Comparison of ENCODE assay signal across 13 mouse cellular contexts in the genomic region with DNA sequence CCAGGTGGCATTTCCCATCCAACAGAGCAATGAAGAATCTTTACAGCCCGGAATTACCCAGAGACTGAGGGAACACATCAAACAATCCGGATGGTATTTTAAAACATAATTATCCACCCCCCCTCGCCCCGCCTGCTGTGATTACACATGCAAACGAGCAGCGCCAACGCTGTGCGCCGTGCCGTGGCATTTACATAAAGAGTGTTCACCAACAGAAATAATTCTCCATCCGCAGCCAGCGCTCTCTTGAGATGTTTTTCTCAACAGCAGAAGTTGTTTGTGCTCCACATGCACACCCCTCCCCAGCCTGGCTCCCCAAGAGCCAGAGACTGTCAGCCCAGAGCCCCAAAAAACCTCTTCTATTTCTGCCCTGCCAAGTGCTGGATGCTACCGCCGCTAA. TPM values are rescaled to one million over a fixed set of nuclear protein-coding genes. Genes with fewer than 3 reads are reported as not detected.
A peak's percentile ranks its signal among the peaks of the same experiment; 100 is the strongest.
DNase-seq lines count a peak whose midpoint lies in the region; ATAC-seq and TF ChIP-seq lines count a peak whose summit lies in the region.
"Had no signal": no experiment of that assay in that cellular context is flagged by ENCODE, and none has a peak within 500 bp of the region (broad histone marks: within the 10 kb centered on the region; RNA-seq: fewer than 3 reads in every experiment).

No protein-coding gene starts in this region.

- TF ChIP-seq EP300 in stomach, postnatal 0 days (optimal IDR thresholded peaks at IDR 0.05) = no peak

- H3K36me3 ChIP-seq in stomach, postnatal 0 days (ENCODE audit: control insufficient read depth, insufficient read depth, low read length) = no peaks in the 10 kb centered on the region; the same call in 1 of the 2 replicates
- peaks cover 9% of the 10 kb centered on the region for H3K36me3 ChIP-seq in intestine, postnatal 0 days (ENCODE audit: control insufficient read depth, insufficient read depth)
- H3K36me3 ChIP-seq: kidney, embryonic 15.5 days; liver, embryonic 15.5 days had no signal

- no peak for ATAC-seq in stomach, postnatal 0 days (ENCODE audit: low FRiP score, low TSS enrichment)
- no peak for ATAC-seq in intestine, postnatal 0 days

- no peaks in the 10 kb centered on the region for H3K27me3 ChIP-seq in stomach, postnatal 0 days (ENCODE audit: control insufficient read depth, insufficient read depth, low read length)
- no peaks in the 10 kb centered on the region for H3K27me3 ChIP-seq in intestine, postnatal 0 days (replicated peaks; ENCODE audit: control insufficient read depth, insufficient read depth, low read length)
- H3K27me3 ChIP-seq: kidney, embryonic 15.5 days; liver, embryonic 15.5 days had no signal

- H3K9me3 ChIP-seq in stomach, postnatal 0 days (ENCODE audit: control insufficient read depth, low read length) = no peaks in the 10 kb centered on the region
- no peaks in the 10 kb centered on the region for H3K9me3 ChIP-seq in intestine, postnatal 0 days (ENCODE audit: control insufficient read depth)
- H3K9me3 ChIP-seq: kidney, embryonic 15.5 days; liver, embryonic 15.5 days had no signal

- H3K4me2 ChIP-seq in stomach, postnatal 0 days (replicated peaks; ENCODE audit: low read depth) = no peak overlapping the region
- no peak overlapping the region for H3K4me2 ChIP-seq in intestine, postnatal 0 days (replicated peaks; ENCODE audit: low read depth)
- H3K4me2 ChIP-seq: kidney, embryonic 15.5 days; liver, embryonic 15.5 days had no signal

- H3K4me1 ChIP-seq in stomach, postnatal 0 days (replicated peaks; ENCODE audit: control insufficient read depth, insufficient read depth) = no peaks in the 10 kb centered on the region
- H3K4me1 ChIP-seq in intestine, postnatal 0 days (replicated peaks; ENCODE audit: control insufficient read depth, insufficient read depth, low read length) = no peaks in the 10 kb centered on the region

- DNase-seq in gastrocnemius, adult 2 months = no peak
- no peak for DNase-seq in gastrocnemius, postnatal 14 days
- DNase-seq in frontal cortex, adult 2 months (ENCODE audit: extremely low spot score in 1 of 2, low spot score in 1 of 2) = peak; percentile 85 to 93
- peak; percentile 80 to 87 for DNase-seq in left cerebral cortex, adult 18-20 months (ENCODE audit: low spot score in 2 of 2)
- DNase-seq in right cerebral cortex, postnatal 10 days (ENCODE audit: low spot score in 2 of 2) = peak; percentile 87 to 92
- no peak for DNase-seq in stomach, postnatal 0 days (ENCODE audit: low spot score)
- DNase-seq in embryo, embryonic 9.5 days (ENCODE audit: extremely low spot score) = no peak
- DNase-seq: embryo, embryonic 11 days; gastrocnemius, postnatal 10 days; heart, postnatal 10 days had no signal

- no peak overlapping the region for H3K4me3 ChIP-seq in gastrocnemius, adult 2 months
- H3K4me3 ChIP-seq in stomach, postnatal 0 days (ENCODE audit: low read depth, low read length) = no peak overlapping the region
- H3K4me3 ChIP-seq in intestine, postnatal 0 days (ENCODE audit: low read depth, low read length) = no peak overlapping the region
- H3K4me3 ChIP-seq: kidney, embryonic 15.5 days; liver, embryonic 15.5 days had no signal

- TF ChIP-seq CTCF in gastrocnemius, adult 2 months (IDR thresholded peaks at IDR 0.05) = no peak
- TF ChIP-seq CTCF in stomach, postnatal 0 days (IDR thresholded peaks at IDR 0.05; ENCODE audit: low read depth) = no peak
- no peak for TF ChIP-seq CTCF in intestine, postnatal 0 days (IDR thresholded peaks at IDR 0.05; ENCODE audit: low read depth)

- H3K27ac ChIP-seq in gastrocnemius, adult 2 months = 0 out of 2 replicates have a peak overlapping the region, but pooled peaks have one; percentile 39
- no peak overlapping the region for H3K27ac ChIP-seq in stomach, postnatal 0 days (replicated peaks)
- no peak overlapping the region for H3K27ac ChIP-seq in intestine, postnatal 0 days (ENCODE audit: low read depth, low read length)
- H3K27ac ChIP-seq: kidney, embryonic 15.5 days had no signal

- intact Hi-C loops in gastrocnemius, adult 2 months (cut with DNase I) = no loop called here
- intact Hi-C loops in gastrocnemius, postnatal 14 days (cut with DNase I; ENCODE audit: low total_unique reads) = no loop called here

- 83% methylated on average over 14 of the region's 14 CpGs for WGBS in stomach, postnatal 0 days
- 75% methylated on average over 14 of the region's 14 CpGs for WGBS in intestine, postnatal 0 days

- H3K9ac ChIP-seq in stomach, postnatal 0 days (ENCODE audit: low read length) = no peak overlapping the region
- no peak overlapping the region for H3K9ac ChIP-seq in intestine, postnatal 0 days (ENCODE audit: low read depth, low read length)
- H3K9ac ChIP-seq: kidney, embryonic 15.5 days; liver, embryonic 15.5 days had no signal

RNA-seq across cellular contexts. Expression of a gene that starts 45.0 kb away (rescaled TPM):
- 100 to 1,000 TPM; 223 to 239 TPM for total RNA-seq in gastrocnemius, adult 2 months (2021)
- total RNA-seq in gastrocnemius, postnatal 14 days (2021) = 100 to 1,000 TPM; 187 to 194 TPM
- polyA plus RNA-seq in frontal cortex, adult 2 months (2012; rRNA removed) = 78.1 and 79.7 TPM in 2 replicates
- 10 to 100 TPM; 55.6 to 59.6 TPM for total RNA-seq in left cerebral cortex, adult 18-20 months (2021)
- polyA plus RNA-seq in stomach, postnatal 0 days (2015; fragmentation: Nextera tagmentation; extraction: Ambion mirVana) = 47.7 and 49.1 TPM in 2 replicates
- polyA plus RNA-seq in intestine, postnatal 0 days (2015; fragmentation: Nextera tagmentation; extraction: Ambion mirVana) = 45.8 TPM in 2 replicates

RNA-seq across cellular contexts. Expression of a gene that starts 56.5 kb away (rescaled TPM):
- total RNA-seq in gastrocnemius, adult 2 months (2021) = 10 to 100 TPM; 18.9 to 32.6 TPM
- total RNA-seq in gastrocnemius, postnatal 14 days (2021) = 10 to 100 TPM; 12.3 to 18.4 TPM
- 66.9 and 72.8 TPM in 2 replicates for polyA plus RNA-seq in frontal cortex, adult 2 months (2012; rRNA removed)
- 10 to 100 TPM; 69.8 to 81.1 TPM for total RNA-seq in left cerebral cortex, adult 18-20 months (2021)
- polyA plus RNA-seq in stomach, postnatal 0 days (2015; fragmentation: Nextera tagmentation; extraction: Ambion mirVana) = 12.6 and 13.3 TPM in 2 replicates
- polyA plus RNA-seq in intestine, postnatal 0 days (2015; fragmentation: Nextera tagmentation; extraction: Ambion mirVana) = 14.1 and 14.2 TPM in 2 replicates

Comparison
In these comparisons a context has a peak if more than half of its experiments do, and no peak if none do; other contexts are left out.
1. DNase-seq: peak in frontal cortex, adult 2 months (2 of 2), left cerebral cortex, adult 18-20 months (2 of 2) and right cerebral cortex, postnatal 10 days (2 of 2); none in gastrocnemius, adult 2 months (single experiment), gastrocnemius, postnatal 14 days (single experiment), stomach, postnatal 0 days (single experiment) and embryo, embryonic 9.5 days (single experiment).